In genomic region chr14:54443712-54444618, GRCm38 (mm10) we compare ENCODE assay signal across 10 mouse cellular contexts. TPM values are rescaled to one million over a fixed set of nuclear protein-coding genes. Genes with fewer than 3 reads are reported as not detected.
DNase-seq lines count a peak whose midpoint lies in the region; ATAC-seq lines count a peak whose summit lies in the region.
"Had no signal": no experiment of that assay in that cellular context is flagged by ENCODE, and none has a peak within 500 bp of the region (broad histone marks: within the 10 kb centered on the region; RNA-seq: fewer than 3 reads in every experiment).

No protein-coding gene starts in this region.

- no peaks in the 10 kb centered on the region for H3K27me3 ChIP-seq in forebrain, embryonic 14.5 days (replicated peaks; ENCODE audit: control insufficient read depth, insufficient read depth, low read length)
- no peaks in the 10 kb centered on the region for H3K27me3 ChIP-seq in forebrain, embryonic 11.5 days (ENCODE audit: control insufficient read depth, insufficient read depth, low read length)
- no peaks in the 10 kb centered on the region for H3K27me3 ChIP-seq in heart, embryonic 10.5 days (ENCODE audit: insufficient read depth, poor library complexity, severe bottlenecking)
- H3K27me3 ChIP-seq in lung, embryonic 15.5 days = no peaks in the 10 kb centered on the region
- H3K27me3 ChIP-seq: CH12.LX; neural tube, embryonic 12.5 days had no signal

- no peak overlapping the region for H3K4me2 ChIP-seq in forebrain, embryonic 14.5 days (ENCODE audit: low read length)
- H3K4me2 ChIP-seq in forebrain, embryonic 11.5 days (ENCODE audit: low read depth, low read length, severe bottlenecking) = no peak overlapping the region
- no peak overlapping the region for H3K4me2 ChIP-seq in lung, embryonic 15.5 days
- H3K4me2 ChIP-seq: neural tube, embryonic 12.5 days had no signal

- no peaks in the 10 kb centered on the region for H3K4me1 ChIP-seq in forebrain, embryonic 14.5 days (ENCODE audit: control insufficient read depth, insufficient read depth, low read length)
- no peaks in the 10 kb centered on the region; the same call in 1 of the 2 replicates for H3K4me1 ChIP-seq in forebrain, embryonic 11.5 days (replicated peaks; ENCODE audit: control insufficient read depth, insufficient read depth, low read length)
- H3K4me1 ChIP-seq in heart, embryonic 10.5 days = peaks cover 26% of the 10 kb centered on the region
- peaks cover 17% of the 10 kb centered on the region for H3K4me1 ChIP-seq in lung, embryonic 15.5 days
- H3K4me1 ChIP-seq: neural tube, embryonic 12.5 days had no signal

- no peak for ATAC-seq in forebrain, embryonic 14.5 days
- no peak for ATAC-seq in forebrain, embryonic 11.5 days (replicated peaks; ENCODE audit: low FRiP score)
- no peak for ATAC-seq in lung, embryonic 15.5 days (ENCODE audit: borderline replicate concordance, extremely low read depth, low FRiP score, low TSS enrichment)

- H3K36me3 ChIP-seq in forebrain, embryonic 14.5 days (ENCODE audit: control insufficient read depth, insufficient read depth, low read length) = peaks cover 24% of the 10 kb centered on the region
- H3K36me3 ChIP-seq in forebrain, embryonic 11.5 days (ENCODE audit: control insufficient read depth, insufficient read depth, low read length) = peaks cover 4% of the 10 kb centered on the region; the same call in 1 of the 2 replicates
- H3K36me3 ChIP-seq in heart, embryonic 10.5 days = peaks cover 28% of the 10 kb centered on the region
- H3K36me3 ChIP-seq in lung, embryonic 15.5 days = peaks cover 28% of the 10 kb centered on the region

- H3K27ac ChIP-seq in forebrain, embryonic 14.5 days (ENCODE audit: low read depth, low read length) = no peak overlapping the region
- H3K27ac ChIP-seq in forebrain, embryonic 11.5 days (ENCODE audit: low read depth, low read length) = no peak overlapping the region
- peak overlapping the region; percentile 64 for H3K27ac ChIP-seq in heart, embryonic 10.5 days
- peak overlapping the region; percentile 80 for H3K27ac ChIP-seq in lung, embryonic 15.5 days
- H3K27ac ChIP-seq: neural tube, embryonic 12.5 days had no signal

- no peak overlapping the region for H3K9ac ChIP-seq in forebrain, embryonic 14.5 days (ENCODE audit: low read length)
- no peak overlapping the region for H3K9ac ChIP-seq in forebrain, embryonic 11.5 days (ENCODE audit: low read length)
- no peak overlapping the region for H3K9ac ChIP-seq in lung, embryonic 15.5 days
- H3K9ac ChIP-seq: neural tube, embryonic 12.5 days had no signal

- peak; percentile 52 for DNase-seq in forebrain, embryonic 14.5 days (ENCODE audit: low spot score)
- no peak for DNase-seq in forebrain, embryonic 11.5 days (ENCODE audit: low spot score)
- peak; percentile 93 for DNase-seq in adipocyte (ENCODE audit: low spot score)
- no peak for DNase-seq in heart, embryonic 10.5 days (ENCODE audit: low spot score)
- no peak for DNase-seq in left cerebral cortex, postnatal 25 days (ENCODE audit: low spot score in 2 of 2)
- DNase-seq in adrenal gland, postnatal 36 days = no peak
- DNase-seq in spleen, adult 12 weeks (ENCODE audit: low spot score) = no peak

- WGBS in forebrain, embryonic 14.5 days = 66% methylated on average over 15 of the region's 15 CpGs
- WGBS in forebrain, embryonic 11.5 days = 71% methylated on average over 15 of the region's 15 CpGs
- 49% methylated on average over 15 of the region's 15 CpGs for WGBS in heart, embryonic 10.5 days
- WGBS in lung, embryonic 15.5 days = 54% methylated on average over 15 of the region's 15 CpGs

- H3K9me3 ChIP-seq in forebrain, embryonic 14.5 days (replicated peaks; ENCODE audit: control insufficient read depth, low read length) = no peaks in the 10 kb centered on the region
- no peaks in the 10 kb centered on the region for H3K9me3 ChIP-seq in forebrain, embryonic 11.5 days (ENCODE audit: control insufficient read depth, low read length)
- no peaks in the 10 kb centered on the region for H3K9me3 ChIP-seq in heart, embryonic 10.5 days
- H3K9me3 ChIP-seq in lung, embryonic 15.5 days = no peaks in the 10 kb centered on the region
- H3K9me3 ChIP-seq: neural tube, embryonic 12.5 days had no signal

- intact Hi-C loops in left cerebral cortex, postnatal 25 days (cut with DNase I) = loop anchor here (5.0 kb wide), 1 partner anchor 33 kb away; the partner anchor contains the start of gene Rem2

- H3K4me3 ChIP-seq in forebrain, embryonic 14.5 days (ENCODE audit: low read depth, low read length) = no peak overlapping the region
- no peak overlapping the region for H3K4me3 ChIP-seq in forebrain, embryonic 11.5 days (ENCODE audit: low read depth, low read length)
- no peak overlapping the region for H3K4me3 ChIP-seq in heart, embryonic 10.5 days
- no peak overlapping the region for H3K4me3 ChIP-seq in lung, embryonic 15.5 days
- H3K4me3 ChIP-seq: neural tube, embryonic 12.5 days had no signal

RNA-seq across cellular contexts. Expression of gene Mmp14, which starts 12.6 kb away (rescaled TPM):
- polyA plus RNA-seq in forebrain, embryonic 14.5 days (2014; fragmentation: Nextera tagmentation; extraction: Ambion mirVana) = 48.2 and 51.5 TPM in 2 replicates
- polyA plus RNA-seq in forebrain, embryonic 11.5 days (2014; fragmentation: Nextera tagmentation; extraction: Ambion mirVana) = 70.7 and 71.6 TPM in 2 replicates
- polyA plus RNA-seq in heart, embryonic 10.5 days (2016; fragmentation: Nextera tagmentation; extraction: Ambion mirVana) = 80.3 and 108 TPM in 2 replicates
- 180 and 182 TPM in 2 replicates for polyA plus RNA-seq in lung, embryonic 15.5 days (2015; fragmentation: Nextera tagmentation; extraction: Ambion mirVana)
- total RNA-seq in left cerebral cortex, postnatal 25 days (2021) = 10 to 100 TPM in 1 of 2 experiments, 1 to 10 TPM in 1; 7.9 to 14.8 TPM
- total RNA-seq in adrenal gland, postnatal 36 days (2021) = 10 to 100 TPM; 42.2 to 54.4 TPM

RNA-seq across cellular contexts. Expression of gene Mrpl52, which starts 17.3 kb away (rescaled TPM):
- 274 and 289 TPM in 2 replicates for polyA plus RNA-seq in forebrain, embryonic 14.5 days (2014; fragmentation: Nextera tagmentation; extraction: Ambion mirVana)
- polyA plus RNA-seq in forebrain, embryonic 11.5 days (2014; fragmentation: Nextera tagmentation; extraction: Ambion mirVana) = 220 and 221 TPM in 2 replicates
- 222 and 228 TPM in 2 replicates for polyA plus RNA-seq in heart, embryonic 10.5 days (2016; fragmentation: Nextera tagmentation; extraction: Ambion mirVana)
- 268 and 271 TPM in 2 replicates for polyA plus RNA-seq in lung, embryonic 15.5 days (2015; fragmentation: Nextera tagmentation; extraction: Ambion mirVana)
- total RNA-seq in left cerebral cortex, postnatal 25 days (2021) = 10 to 100 TPM; 89.1 to 94.2 TPM
- total RNA-seq in adrenal gland, postnatal 36 days (2021) = 100 to 1,000 TPM; 211 to 217 TPM

RNA-seq across cellular contexts. Expression of gene Lrp10, which starts 20.0 kb away (rescaled TPM):
- polyA plus RNA-seq in forebrain, embryonic 14.5 days (2014; fragmentation: Nextera tagmentation; extraction: Ambion mirVana) = 19.2 and 21.0 TPM in 2 replicates
- polyA plus RNA-seq in forebrain, embryonic 11.5 days (2014; fragmentation: Nextera tagmentation; extraction: Ambion mirVana) = 28.8 and 29.9 TPM in 2 replicates
- 44.8 and 51.0 TPM in 2 replicates for polyA plus RNA-seq in heart, embryonic 10.5 days (2016; fragmentation: Nextera tagmentation; extraction: Ambion mirVana)
- polyA plus RNA-seq in lung, embryonic 15.5 days (2015; fragmentation: Nextera tagmentation; extraction: Ambion mirVana) = 51.5 and 57.5 TPM in 2 replicates
- 10 to 100 TPM; 20.6 to 26.9 TPM for total RNA-seq in left cerebral cortex, postnatal 25 days (2021)
- total RNA-seq in adrenal gland, postnatal 36 days (2021) = 100 to 1,000 TPM; 106 to 131 TPM

RNA-seq across cellular contexts. Expression of gene Slc7a7, which starts 26.4 kb away (rescaled TPM):
- polyA plus RNA-seq in forebrain, embryonic 14.5 days (2014; fragmentation: Nextera tagmentation; extraction: Ambion mirVana) = 4.3 and 5.1 TPM in 2 replicates
- polyA plus RNA-seq in forebrain, embryonic 11.5 days (2014; fragmentation: Nextera tagmentation; extraction: Ambion mirVana) = 4.5 and 5.0 TPM in 2 replicates
- 6.2 and 8.4 TPM in 2 replicates for polyA plus RNA-seq in heart, embryonic 10.5 days (2016; fragmentation: Nextera tagmentation; extraction: Ambion mirVana)
- polyA plus RNA-seq in lung, embryonic 15.5 days (2015; fragmentation: Nextera tagmentation; extraction: Ambion mirVana) = 10.7 and 11.9 TPM in 2 replicates
- 1 to 10 TPM; 1.7 to 2.8 TPM for total RNA-seq in left cerebral cortex, postnatal 25 days (2021)
- total RNA-seq in adrenal gland, postnatal 36 days (2021) = 1 to 10 TPM; 3.8 to 4.0 TPM

RNA-seq across cellular contexts. Expression of gene Rem2, which starts 31.9 kb away (rescaled TPM):
- 19.6 and 26.4 TPM in 2 replicates for polyA plus RNA-seq in forebrain, embryonic 14.5 days (2014; fragmentation: Nextera tagmentation; extraction: Ambion mirVana)
- polyA plus RNA-seq in forebrain, embryonic 11.5 days (2014; fragmentation: Nextera tagmentation; extraction: Ambion mirVana) = 18.8 and 19.8 TPM in 2 replicates
- 2.4 and 3.8 TPM in 2 replicates for polyA plus RNA-seq in heart, embryonic 10.5 days (2016; fragmentation: Nextera tagmentation; extraction: Ambion mirVana)
- 14.6 and 16.2 TPM in 2 replicates for polyA plus RNA-seq in lung, embryonic 15.5 days (2015; fragmentation: Nextera tagmentation; extraction: Ambion mirVana)
- 1 to 10 TPM; 3.5 to 6.6 TPM for total RNA-seq in left cerebral cortex, postnatal 25 days (2021)
- total RNA-seq in adrenal gland, postnatal 36 days (2021) = under 1 TPM; 0.66 to 0.79 TPM

Comparison
In these comparisons a context has a peak if more than half of its experiments do, and no peak if none do; other contexts are left out.
1. DNase-seq: peak in forebrain, embryonic 14.5 days (single experiment) and adipocyte (single experiment); none in forebrain, embryonic 11.5 days (single experiment), heart, embryonic 10.5 days (single experiment), left cerebral cortex, postnatal 25 days (0 of 2), adrenal gland, postnatal 36 days (0 of 2) and spleen, adult 12 weeks (single experiment).
2. H3K27ac ChIP-seq: peak in heart, embryonic 10.5 days (single experiment) and lung, embryonic 15.5 days (single experiment); none in forebrain, embryonic 14.5 days (single experiment) and forebrain, embryonic 11.5 days (single experiment).